Mouse (Mus musculus): ENCODE results near the gene Gh. TPM values are rescaled to one million over a fixed set of nuclear protein-coding genes. Genes with fewer than 3 reads are reported as not detected.
A peak's percentile ranks its signal among the peaks of the same experiment; 100 is the strongest.

Gene Gh
- polyA plus RNA-seq, 1 experiment: not detected

- H3K36me3 ChIP-seq (ENCODE audit: control insufficient read depth): peaks cover 71% of the 10 kb centered on the region
- no peak for TF ChIP-seq TAL1 (IDR thresholded peaks at IDR 0.05; ENCODE audit: low read length)
- TF ChIP-seq GATA1 (IDR thresholded peaks at IDR 0.05; ENCODE audit: low read length): no peak
- no peaks in the 10 kb centered on the region for H3K27me3 ChIP-seq (ENCODE audit: control insufficient read depth)
- H3K9me3 ChIP-seq (ENCODE audit: control insufficient read depth, low read length): no peaks in the 10 kb centered on the region
- H3K4me1 ChIP-seq (ENCODE audit: control insufficient read depth): peaks cover 50% of the 10 kb centered on the region
- H3K4me3 ChIP-seq (replicated peaks): no peak overlapping the region
Observed at GRCm38 (mm10) chr11:106268326-106269059, 33.2 kb downstream of the Gh start.

GRCm38 (mm10) chr11:106267871-106268270 lies 33.8 kb downstream of the Gh start:
- TF ChIP-seq GATA1 (IDR thresholded peaks at IDR 0.05; ENCODE audit: low read length) (no peak), TAL1 (IDR thresholded peaks at IDR 0.05; ENCODE audit: low read length) (no peak)
- no peaks in the 10 kb centered on the region for H3K9me3 ChIP-seq (ENCODE audit: control insufficient read depth, low read length)
- H3K27me3 ChIP-seq (ENCODE audit: control insufficient read depth): no peaks in the 10 kb centered on the region
- peaks cover 45% of the 10 kb centered on the region for H3K4me1 ChIP-seq (ENCODE audit: control insufficient read depth)
- no peak overlapping the region for H3K4me3 ChIP-seq (replicated peaks)
- H3K36me3 ChIP-seq (ENCODE audit: control insufficient read depth): peaks cover 77% of the 10 kb centered on the region

- H3K4me1 ChIP-seq (ENCODE audit: control insufficient read depth): peaks cover 45% of the 10 kb centered on the region
- H3K36me3 ChIP-seq (ENCODE audit: control insufficient read depth): peaks cover 82% of the 10 kb centered on the region
- H3K27me3 ChIP-seq (ENCODE audit: control insufficient read depth): no peaks in the 10 kb centered on the region
- H3K9me3 ChIP-seq (ENCODE audit: control insufficient read depth, low read length): no peaks in the 10 kb centered on the region
- TF ChIP-seq GATA1 (IDR thresholded peaks at IDR 0.05; ENCODE audit: low read length) (no peak), TAL1 (IDR thresholded peaks at IDR 0.05; ENCODE audit: low read length) (no peak)
- H3K4me3 ChIP-seq (replicated peaks): no peak overlapping the region
Observed at GRCm38 (mm10) chr11:106267311-106267852, 34.3 kb downstream of the Gh start.

DNA sequence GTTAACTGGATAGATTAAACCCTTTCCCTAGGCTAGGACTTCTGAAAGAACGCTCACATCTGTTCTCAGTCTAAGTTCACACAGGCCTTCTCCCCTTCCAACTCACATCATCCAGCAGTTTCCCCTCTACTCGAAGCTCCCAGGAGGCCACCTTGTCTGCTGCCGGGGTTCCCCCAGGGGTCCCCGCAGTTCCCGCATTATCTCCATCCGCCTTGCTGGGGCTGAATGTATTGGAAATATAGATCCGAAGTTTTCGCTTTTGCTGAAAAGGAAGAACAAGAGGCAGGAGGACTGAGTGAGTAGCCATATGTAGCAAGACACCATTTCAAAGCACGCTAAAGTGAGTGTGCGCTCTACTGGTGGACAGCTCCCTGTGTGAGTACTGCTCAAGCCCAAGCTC lies 35.2 kb downstream of the Gh start:
- Histone ChIP-seq H3K36me3 (ENCODE audit: control insufficient read depth) (peaks cover 92% of the 10 kb centered on the region), H3K4me1 (ENCODE audit: control insufficient read depth) (peaks cover 36% of the 10 kb centered on the region), H3K27me3 (ENCODE audit: control insufficient read depth) (no peaks in the 10 kb centered on the region), H3K4me3 (replicated peaks) (no peak overlapping the region), H3K9me3 (ENCODE audit: control insufficient read depth, low read length) (no peaks in the 10 kb centered on the region)
- TF ChIP-seq GATA1 (IDR thresholded peaks at IDR 0.05; ENCODE audit: low read length) (no peak), TAL1 (IDR thresholded peaks at IDR 0.05; ENCODE audit: low read length) (no peak)

GRCm38 (mm10) chr11:106265570-106265969 lies 36.1 kb downstream of the Gh start:
- no peak for TF ChIP-seq TAL1 (IDR thresholded peaks at IDR 0.05; ENCODE audit: low read length)
- no peak for TF ChIP-seq GATA1 (IDR thresholded peaks at IDR 0.05; ENCODE audit: low read length)
- peaks cover 95% of the 10 kb centered on the region for H3K36me3 ChIP-seq (ENCODE audit: control insufficient read depth)
- H3K9me3 ChIP-seq (ENCODE audit: control insufficient read depth, low read length): no peaks in the 10 kb centered on the region
- H3K4me3 ChIP-seq (replicated peaks): no peak overlapping the region
- H3K4me1 ChIP-seq (ENCODE audit: control insufficient read depth): peaks cover 28% of the 10 kb centered on the region
- H3K27me3 ChIP-seq (ENCODE audit: control insufficient read depth): no peaks in the 10 kb centered on the region

GRCm38 (mm10) chr11:106264988-106265387 lies 36.7 kb downstream of the Gh start:
- no peaks in the 10 kb centered on the region for H3K27me3 ChIP-seq (ENCODE audit: control insufficient read depth)
- peaks cover 23% of the 10 kb centered on the region for H3K4me1 ChIP-seq (ENCODE audit: control insufficient read depth)
- no peak overlapping the region for H3K4me3 ChIP-seq (replicated peaks)
- H3K9me3 ChIP-seq (ENCODE audit: control insufficient read depth, low read length): no peaks in the 10 kb centered on the region
- no peak for TF ChIP-seq GATA1 (IDR thresholded peaks at IDR 0.05; ENCODE audit: low read length)
- no peak for TF ChIP-seq TAL1 (IDR thresholded peaks at IDR 0.05; ENCODE audit: low read length)
- H3K36me3 ChIP-seq (ENCODE audit: control insufficient read depth): peaks cover 94% of the 10 kb centered on the region

GRCm38 (mm10) chr11:106263963-106264362 lies 37.7 kb downstream of the Gh start:
- TF ChIP-seq GATA1 (IDR thresholded peaks at IDR 0.05; ENCODE audit: low read length) (no peak), TAL1 (IDR thresholded peaks at IDR 0.05; ENCODE audit: low read length) (no peak)
- Histone ChIP-seq H3K4me3 (replicated peaks) (no peak overlapping the region), H3K27me3 (ENCODE audit: control insufficient read depth) (no peaks in the 10 kb centered on the region), H3K4me1 (ENCODE audit: control insufficient read depth) (peaks cover 16% of the 10 kb centered on the region), H3K36me3 (ENCODE audit: control insufficient read depth) (peaks cover 96% of the 10 kb centered on the region), H3K9me3 (ENCODE audit: control insufficient read depth, low read length) (no peaks in the 10 kb centered on the region)

- TF ChIP-seq TAL1 (IDR thresholded peaks at IDR 0.05; ENCODE audit: low read length) (no peak), GATA1 (IDR thresholded peaks at IDR 0.05; ENCODE audit: low read length) (no peak)
- Histone ChIP-seq H3K36me3 (ENCODE audit: control insufficient read depth) (peaks cover 86% of the 10 kb centered on the region), H3K9me3 (ENCODE audit: control insufficient read depth, low read length) (no peaks in the 10 kb centered on the region), H3K4me1 (ENCODE audit: control insufficient read depth) (peaks cover 18% of the 10 kb centered on the region), H3K4me3 (replicated peaks) (no peak overlapping the region), H3K27me3 (ENCODE audit: control insufficient read depth) (no peaks in the 10 kb centered on the region)
Observed at GRCm38 (mm10) chr11:106260826-106261450, 40.7 kb downstream of the Gh start.

DNA sequence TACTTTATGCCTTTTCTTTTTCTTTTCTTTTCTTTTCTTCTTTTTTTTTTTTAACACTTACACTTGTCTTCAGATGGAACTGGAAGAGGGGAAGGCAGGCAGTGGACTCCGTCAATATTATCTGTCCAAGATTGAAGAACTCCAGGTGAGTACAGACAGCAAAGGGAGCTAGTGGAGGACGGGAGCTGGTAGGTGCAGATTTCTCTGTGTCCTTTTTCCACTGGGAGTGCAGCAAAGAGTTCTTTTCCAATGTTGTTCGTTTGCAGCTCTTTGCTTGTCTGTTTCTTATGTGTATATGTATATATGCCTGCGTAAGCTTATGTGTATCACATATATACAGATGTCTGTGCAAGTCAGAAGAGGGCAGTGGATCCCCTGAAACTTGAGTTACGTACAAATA lies 44.9 kb downstream of the Gh start:
- peaks cover 74% of the 10 kb centered on the region for H3K36me3 ChIP-seq (ENCODE audit: control insufficient read depth)

More for the DNA sequence above, 44.9 kb downstream of the Gh start:
- Histone ChIP-seq H3K4me1 (ENCODE audit: control insufficient read depth) (peaks cover 39% of the 10 kb centered on the region), H3K4me3 (replicated peaks) (peak overlapping the region; percentile 94), H3K27me3 (ENCODE audit: control insufficient read depth) (no peaks in the 10 kb centered on the region), H3K9me3 (ENCODE audit: control insufficient read depth, low read length) (no peaks in the 10 kb centered on the region)
- no peak for TF ChIP-seq TAL1 (IDR thresholded peaks at IDR 0.05; ENCODE audit: low read length)
- TF ChIP-seq GATA1 (IDR thresholded peaks at IDR 0.05; ENCODE audit: low read length): no peak
